Mouse (Mus musculus): Measurements from ENCODE around the gene Rnase13. TPM values are rescaled to one million over a fixed set of nuclear protein-coding genes. Genes with fewer than 3 reads are reported as not detected.
"Not testable (repeated sequence)": the region's sequence is repeated elsewhere in the genome, so short reads cannot be mapped to it uniquely, and the experiment has no call there.

The Rnase13 gene
- polyA plus RNA-seq, 1 experiment from 2014 or later = not detected

GRCm38 (mm10) chr14:51926930-51927329 lies 4.4 kb upstream of the Rnase13 start:
- H3K9ac ChIP-seq; H3K27ac ChIP-seq; ATAC-seq (ENCODE audit: low FRiP score, low read depth); H3K36me3 ChIP-seq; H3K9me3 ChIP-seq; H3K27me3 ChIP-seq; H3K4me3 ChIP-seq; H3K4me2 ChIP-seq (replicated peaks): not testable (repeated sequence)
- H3K4me1 ChIP-seq = peaks cover 16% of the 10 kb centered on the region
- WGBS = 93% methylated on average over 11 of the region's 11 CpGs

GRCm38 (mm10) chr14:51923492-51923891 lies 919 bp upstream of the Rnase13 start:
- ATAC-seq (ENCODE audit: low FRiP score, low read depth) = no peak
- no peak overlapping the region for H3K9ac ChIP-seq
- H3K4me3 ChIP-seq = no peak overlapping the region
- H3K4me1 ChIP-seq = 0 out of 2 replicates have a peak, but pooled peaks cover 8% of the 10 kb centered on the region
- no peak overlapping the region for H3K27ac ChIP-seq
- no peaks in the 10 kb centered on the region for H3K27me3 ChIP-seq
- H3K36me3 ChIP-seq = no peaks in the 10 kb centered on the region
- no peaks in the 10 kb centered on the region for H3K9me3 ChIP-seq
- H3K4me2 ChIP-seq (replicated peaks) = no peak overlapping the region
- whole genome bisulfite sequencing = 75% methylated on average over 4 of the region's 4 CpGs

GRCm38 (mm10) chr14:51922910-51923309 lies 337 bp upstream of the Rnase13 start:
- no peak overlapping the region for H3K9ac ChIP-seq
- no peaks in the 10 kb centered on the region for H3K36me3 ChIP-seq
- H3K27ac ChIP-seq = no peak overlapping the region
- H3K9me3 ChIP-seq = no peaks in the 10 kb centered on the region
- ATAC-seq (ENCODE audit: low FRiP score, low read depth) = no peak
- H3K4me3 ChIP-seq = no peak overlapping the region
- H3K4me1 ChIP-seq = 0 out of 2 replicates have a peak, but pooled peaks cover 8% of the 10 kb centered on the region
- H3K27me3 ChIP-seq = no peaks in the 10 kb centered on the region
- no peak overlapping the region for H3K4me2 ChIP-seq (replicated peaks)
- 77% methylated on average over 2 of the region's 2 CpGs for WGBS

- whole genome bisulfite sequencing = 75% methylated on average over 16 of the region's 16 CpGs
- Histone ChIP-seq H3K4me3 (no peak overlapping the region), H3K4me2 (replicated peaks) (no peak overlapping the region), H3K27me3 (no peaks in the 10 kb centered on the region), H3K36me3 (no peaks in the 10 kb centered on the region), H3K4me1 (0 out of 2 replicates have a peak, but pooled peaks cover 8% of the 10 kb centered on the region), H3K9ac (no peak overlapping the region), H3K9me3 (no peaks in the 10 kb centered on the region), H3K27ac (no peak overlapping the region)
- peak; percentile 30; the same call in 1 of the 2 replicates for ATAC-seq (ENCODE audit: low FRiP score, low read depth)
Observed at GRCm38 (mm10) chr14:51921759-51922570, 608 bp downstream of the Rnase13 start.

GRCm38 (mm10) chr14:51918966-51919365 lies 3.6 kb downstream of the Rnase13 start:
- H3K9ac ChIP-seq = no peak overlapping the region
- peaks cover 33% of the 10 kb centered on the region for H3K4me1 ChIP-seq
- ATAC-seq (ENCODE audit: low FRiP score, low read depth) = no peak
- no peaks in the 10 kb centered on the region for H3K27me3 ChIP-seq
- H3K9me3 ChIP-seq = no peaks in the 10 kb centered on the region
- 87% methylated on average over 4 of the region's 4 CpGs for WGBS
- H3K36me3 ChIP-seq = no peaks in the 10 kb centered on the region
- no peak overlapping the region for H3K4me3 ChIP-seq
- no peak overlapping the region for H3K4me2 ChIP-seq (replicated peaks)
- no peak overlapping the region for H3K27ac ChIP-seq

- H3K27me3 ChIP-seq = no peaks in the 10 kb centered on the region
- 85% methylated on average over 4 of the region's 4 CpGs for WGBS
- no peak within 1 kb of the TSS for H3K27ac ChIP-seq
- no peak within 1 kb of the TSS for H3K9ac ChIP-seq
- H3K4me3 ChIP-seq = no peak within 1 kb of the TSS
- H3K36me3 ChIP-seq = no peaks in the 10 kb centered on the region
- H3K4me1 ChIP-seq = peaks cover 33% of the 10 kb centered on the region
- no peak for ATAC-seq (ENCODE audit: low FRiP score, low read depth)
- H3K9me3 ChIP-seq = no peaks in the 10 kb centered on the region
- H3K4me2 ChIP-seq (replicated peaks) = no peak within 1 kb of the TSS
Observed at GRCm38 (mm10) chr14:51918125-51918524, 4.4 kb downstream of the Rnase13 start, which contains the start of gene Tppp2. TSS of gene Tppp2 (plus strand) at chr14:51918425.

- peaks cover 33% of the 10 kb centered on the region for H3K4me1 ChIP-seq
- H3K4me2 ChIP-seq (replicated peaks) = no peak overlapping the region
- peak overlapping the region; percentile 91; the same call in 1 of the 2 replicates for H3K27ac ChIP-seq
- H3K9me3 ChIP-seq = no peaks in the 10 kb centered on the region
- no peak for ATAC-seq (ENCODE audit: low FRiP score, low read depth)
- no peaks in the 10 kb centered on the region for H3K36me3 ChIP-seq
- no peak overlapping the region for H3K4me3 ChIP-seq
- WGBS = 86% methylated on average over 4 of the region's 4 CpGs
- H3K27me3 ChIP-seq = peaks cover 3% of the 10 kb centered on the region; the same call in 1 of the 2 replicates
- no peak overlapping the region for H3K9ac ChIP-seq
Observed at GRCm38 (mm10) chr14:51916539-51916938, 6.0 kb downstream of the Rnase13 start.

GRCm38 (mm10) chr14:51915030-51915429 lies 7.5 kb downstream of the Rnase13 start:
- Histone ChIP-seq H3K9me3 (no peaks in the 10 kb centered on the region), H3K4me1 (peaks cover 33% of the 10 kb centered on the region), H3K9ac (no peak overlapping the region), H3K27ac (peak overlapping the region; percentile 91), H3K4me2 (replicated peaks) (peak overlapping the region; percentile 97), H3K4me3 (no peak overlapping the region), H3K27me3 (peaks cover 5% of the 10 kb centered on the region; the same call in 1 of the 2 replicates), H3K36me3 (peaks cover 4% of the 10 kb centered on the region; the same call in 1 of the 2 replicates)
- WGBS = 21% methylated on average over 3 of the region's 3 CpGs
- no peak for ATAC-seq (ENCODE audit: low FRiP score, low read depth)

- Histone ChIP-seq H3K4me3 (peak within 1 kb of the TSS; percentile 61), H3K9me3 (no peaks in the 10 kb centered on the region), H3K9ac (peak within 1 kb of the TSS; percentile 69), H3K36me3 (peaks cover 12% of the 10 kb centered on the region), H3K4me2 (replicated peaks) (peak within 1 kb of the TSS; percentile 97), H3K27ac (peak within 1 kb of the TSS; percentile 91), H3K4me1 (peaks cover 33% of the 10 kb centered on the region), H3K27me3 (peaks cover 5% of the 10 kb centered on the region; the same call in 1 of the 2 replicates)
- WGBS = 2% methylated on average over 21 of the region's 23 CpGs
- peak; percentile 70 for ATAC-seq (ENCODE audit: low FRiP score, low read depth)
Observed at GRCm38 (mm10) chr14:51913960-51914762, 8.4 kb downstream of the Rnase13 start, which contains the start of gene Ndrg2. TSS of gene Ndrg2 (minus strand) at chr14:51914158.

GRCm38 (mm10) chr14:51913062-51913959 lies 9.3 kb downstream of the Rnase13 start:
- Histone ChIP-seq H3K27me3 (peaks cover 5% of the 10 kb centered on the region; the same call in 1 of the 2 replicates), H3K9ac (peak overlapping the region; percentile 69), H3K9me3 (no peaks in the 10 kb centered on the region), H3K4me3 (peak overlapping the region; percentile 61), H3K27ac (peak overlapping the region; percentile 91), H3K4me1 (peaks cover 33% of the 10 kb centered on the region), H3K36me3 (peaks cover 18% of the 10 kb centered on the region), H3K4me2 (replicated peaks) (peak overlapping the region; percentile 97)
- under 1% methylated on average over 58 of the region's 58 CpGs for WGBS
- peak; percentile 79 for ATAC-seq (ENCODE audit: low FRiP score, low read depth)

GRCm38 (mm10) chr14:51912391-51913061 lies 10.0 kb downstream of the Rnase13 start:
- Histone ChIP-seq H3K9ac (peak overlapping the region; percentile 69), H3K27ac (peak overlapping the region; percentile 91; the same call in 1 of the 2 replicates), H3K36me3 (peaks cover 20% of the 10 kb centered on the region), H3K27me3 (peaks cover 5% of the 10 kb centered on the region; the same call in 1 of the 2 replicates), H3K9me3 (no peaks in the 10 kb centered on the region), H3K4me2 (replicated peaks) (peak overlapping the region; percentile 97), H3K4me1 (peaks cover 33% of the 10 kb centered on the region), H3K4me3 (peak overlapping the region; percentile 61)
- 9% methylated on average over 14 of the region's 14 CpGs for WGBS
- ATAC-seq (ENCODE audit: low FRiP score, low read depth) = 0 out of 2 replicates have a peak, but pooled peaks have one; percentile 7

Measured in limb, embryonic 13.5 days (tissue).